Mouse (Mus musculus): ENCODE measurements around the gene Znrf2. TPM values are rescaled to one million over a fixed set of nuclear protein-coding genes. Genes with fewer than 3 reads are reported as not detected.

Znrf2 gene
- total and polyA plus RNA-seq, 3 experiments = 16.1 to 21.3 TPM; not detected in 1

DNA sequence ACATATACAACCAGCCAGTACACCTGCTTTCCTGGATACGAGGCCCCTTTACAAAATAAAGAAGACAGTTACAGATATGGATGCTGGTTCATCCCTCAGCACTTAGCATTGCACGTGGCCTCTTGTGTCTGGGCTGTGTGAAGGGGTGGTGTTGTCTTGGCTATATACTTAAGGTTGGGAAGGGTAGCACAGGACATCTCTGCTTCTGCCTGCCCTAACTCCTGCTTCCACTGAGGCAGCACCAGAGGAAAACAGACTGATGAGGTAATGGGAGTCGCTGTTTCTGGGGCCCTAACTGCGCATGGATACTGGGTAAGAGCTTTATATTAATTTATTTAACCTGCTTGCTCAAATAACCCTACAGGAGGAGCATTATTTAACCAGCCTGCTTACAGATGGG is 100.2 kb downstream of the Znrf2 start:
- Histone ChIP-seq H3K9ac (ENCODE audit: control insufficient read depth, low read depth, low read length, poor library complexity, severe bottlenecking) (no peak overlapping the region), H3K36me3 (ENCODE audit: control insufficient read depth in 1 of 2, insufficient read depth in 2 of 2, low read length in 2 of 2) (peaks cover 0 to 6% of the 10 kb centered on the region in 2 experiments; a peak in 2 of 4 replicates), H3K79me2 (ENCODE audit: control insufficient read depth, insufficient read depth, low read length, poor library complexity) (no peaks in the 10 kb centered on the region)

DNA sequence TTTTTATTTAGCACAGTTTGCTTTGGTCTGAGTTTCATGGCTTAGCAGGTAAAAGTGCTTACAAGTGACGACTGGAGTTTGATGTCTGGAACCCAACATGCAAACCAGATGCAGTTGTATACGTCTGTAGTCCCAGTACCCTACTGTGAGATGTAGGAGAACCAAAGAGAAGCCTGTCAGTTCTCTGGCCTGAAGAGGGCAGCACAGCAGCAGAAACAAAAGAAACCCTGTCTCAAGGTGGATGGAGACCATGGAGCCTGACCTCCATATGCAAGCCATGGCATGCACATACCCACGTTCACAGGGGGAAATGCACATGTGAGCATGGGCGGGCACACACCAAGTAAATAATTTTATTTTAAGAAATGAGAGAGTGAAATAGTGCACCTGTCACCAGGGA is 100.8 kb downstream of the Znrf2 start:
- peak; percentile 49 for DNase-seq (ENCODE audit: low read depth, low spot score)
- Histone ChIP-seq H3K9me3 (replicated peaks; ENCODE audit: insufficient read depth, low read length) (no peaks in the 10 kb centered on the region), H3K27me3 (ENCODE audit: control insufficient read depth in 1 of 2, insufficient read depth in 2 of 2, low read length in 2 of 2) (no peaks in the 10 kb centered on the region), H3K27ac (ENCODE audit: control insufficient read depth, low read depth, low read length) (no peak overlapping the region), H3K79me2 (ENCODE audit: control insufficient read depth, insufficient read depth, low read length, poor library complexity) (no peaks in the 10 kb centered on the region), H3K4me3 (ENCODE audit: control insufficient read depth in 1 of 2, insufficient read depth in 1 of 2, low read depth in 2 of 2, low read length in 2 of 2) (no peak overlapping the region), H3K36me3 (ENCODE audit: control insufficient read depth in 1 of 2, insufficient read depth in 2 of 2, low read length in 2 of 2) (peaks cover 0 to 6% of the 10 kb centered on the region in 2 experiments; a peak in 2 of 4 replicates), H3K9ac (ENCODE audit: control insufficient read depth, low read depth, low read length, poor library complexity, severe bottlenecking) (no peak overlapping the region), H3K4me1 (ENCODE audit: control insufficient read depth in 1 of 2, insufficient read depth in 2 of 2, low read length in 2 of 2) (peaks cover 0 to 17% of the 10 kb centered on the region in 2 experiments; a peak in 3 of 4 replicates)
- TF ChIP-seq ZC3H11A (IDR thresholded peaks at IDR 0.05; ENCODE audit: low read depth, low read length) (peak; percentile 59), MYC (IDR thresholded peaks at IDR 0.05; ENCODE audit: low read depth, low read length) (0 out of 2 replicates have a peak, but pooled peaks have one; percentile 25), RAD21 (IDR thresholded peaks at IDR 0.05; ENCODE audit: low read depth, low read length) (peak; percentile 76), CTCF (IDR thresholded peaks at IDR 0.05 in 2 of 3, conservative IDR thresholded peaks at IDR 0.05 in 1 of 3; ENCODE audit: control insufficient read depth in 1 of 3, insufficient read depth in 1 of 3, low read depth in 2 of 3, low read length in 3 of 3, poor library complexity in 1 of 3, severe bottlenecking in 1 of 3) (peak; percentile 42 to 76 (median 51); a peak in 5 of 6 replicates), ELF1 (IDR thresholded peaks at IDR 0.05; ENCODE audit: low read depth, low read length) (no peak), SIN3A (IDR thresholded peaks at IDR 0.05; ENCODE audit: low read length) (0 out of 2 replicates have a peak, but pooled peaks have one; percentile 17), SMC3 (IDR thresholded peaks at IDR 0.05; ENCODE audit: low read depth, low read length) (peak; percentile 72), POLR2A (IDR thresholded peaks at IDR 0.05; ENCODE audit: control insufficient read depth in 1 of 2, insufficient read depth in 1 of 2, low read depth in 1 of 2, low read length in 2 of 2, poor library complexity in 1 of 2) (no peak), MAX (IDR thresholded peaks at IDR 0.05; ENCODE audit: low read length) (peak; percentile 14; the same call in 1 of the 2 replicates)

More for the DNA sequence above, 100.2 kb downstream of the Znrf2 start:
- Histone ChIP-seq H3K27me3 (ENCODE audit: control insufficient read depth in 1 of 2, insufficient read depth in 2 of 2, low read length in 2 of 2) (no peaks in the 10 kb centered on the region), H3K4me1 (ENCODE audit: control insufficient read depth in 1 of 2, insufficient read depth in 2 of 2, low read length in 2 of 2) (peaks cover 0 to 17% of the 10 kb centered on the region in 2 experiments; a peak in 3 of 4 replicates), H3K4me3 (ENCODE audit: control insufficient read depth in 1 of 2, insufficient read depth in 1 of 2, low read depth in 2 of 2, low read length in 2 of 2) (no peak overlapping the region), H3K9me3 (replicated peaks; ENCODE audit: insufficient read depth, low read length) (no peaks in the 10 kb centered on the region), H3K27ac (ENCODE audit: control insufficient read depth, low read depth, low read length) (no peak overlapping the region; the same call in 1 of the 2 replicates)
- peak; percentile 19 for DNase-seq (ENCODE audit: low read depth, low spot score)
- no peak for TF ChIP-seq EP300 (IDR thresholded peaks at IDR 0.05; ENCODE audit: low read depth in 1 of 2, low read length in 2 of 2)
- no peak for TF ChIP-seq BHLHE40 (IDR thresholded peaks at IDR 0.05; ENCODE audit: borderline replicate concordance, low read depth, low read length)
- TF ChIP-seq MXI1 (IDR thresholded peaks at IDR 0.05; ENCODE audit: low read depth, low read length) = no peak
- no peak for TF ChIP-seq ZC3H11A (IDR thresholded peaks at IDR 0.05; ENCODE audit: low read depth, low read length)
- TF ChIP-seq TCF12 (IDR thresholded peaks at IDR 0.05; ENCODE audit: low read depth, low read length) = no peak
- no peak for TF ChIP-seq CHD1 (IDR thresholded peaks at IDR 0.05; ENCODE audit: low read depth, low read length)
- no peak for TF ChIP-seq ZKSCAN1 (IDR thresholded peaks at IDR 0.05; ENCODE audit: low read depth, low read length)
- no peak for TF ChIP-seq JUND (IDR thresholded peaks at IDR 0.05; ENCODE audit: low read depth, low read length)
- no peak for TF ChIP-seq MAZ (IDR thresholded peaks at IDR 0.05; ENCODE audit: low read depth, low read length)
- no peak for TF ChIP-seq TBP (IDR thresholded peaks at IDR 0.05; ENCODE audit: low read depth, low read length)
- no peak for TF ChIP-seq POLR2AphosphoS2 (IDR thresholded peaks at IDR 0.05; ENCODE audit: low read length)
- TF ChIP-seq ZMIZ1 (IDR thresholded peaks at IDR 0.05; ENCODE audit: low read depth, low read length) = no peak
- TF ChIP-seq MAFK (IDR thresholded peaks at IDR 0.05; ENCODE audit: borderline replicate concordance, low read depth, low read length) = no peak
- TF ChIP-seq ELF1 (IDR thresholded peaks at IDR 0.05; ENCODE audit: low read depth, low read length) = no peak
- no peak for TF ChIP-seq NRF1 (IDR thresholded peaks at IDR 0.05; ENCODE audit: insufficient read depth, low read depth, low read length, poor library complexity, severe bottlenecking)
